Mouse (Mus musculus): Measurements from ENCODE around the gene Tmie.
A peak's percentile ranks its signal among the peaks of the same experiment; 100 is the strongest.

The Tmie gene

GRCm38 (mm10) chr9:110888935-110889334, 9.0 kb upstream of the Tmie start:
- DNase-seq: no peak

- DNase-seq: no peak
Measured at GRCm38 (mm10) chr9:110887388-110888303, 7.7 kb upstream of the Tmie start.

- DNase-seq: peak; percentile 54
Measured at GRCm38 (mm10) chr9:110881953-110882352, 2.0 kb upstream of the Tmie start.

- DNase-seq: peak; percentile 65
Measured at GRCm38 (mm10) chr9:110880772-110881171, 859 bp upstream of the Tmie start.

GRCm38 (mm10) chr9:110879191-110879920, 557 bp downstream of the Tmie start, which contains the start of gene Als2cl:
TSS of gene Als2cl (plus strand) at chr9:110879870.
- DNase-seq: peak; percentile 87

GRCm38 (mm10) chr9:110877888-110878287, 2.0 kb downstream of the Tmie start:
- DNase-seq: peak; percentile 84

GRCm38 (mm10) chr9:110877353-110877752, 2.6 kb downstream of the Tmie start:
- peak; percentile 47 for DNase-seq

GRCm38 (mm10) chr9:110875288-110875695, 4.6 kb downstream of the Tmie start:
- DNase-seq: peak; percentile 73

GRCm38 (mm10) chr9:110874660-110875191, 5.2 kb downstream of the Tmie start:
- DNase-seq: no peak

- DNase-seq: peak; percentile 57
Measured at GRCm38 (mm10) chr9:110873681-110874659, 5.9 kb downstream of the Tmie start.

- DNase-seq: peak; percentile 70
Measured at GRCm38 (mm10) chr9:110871030-110871429, 8.9 kb downstream of the Tmie start.

- no peak for DNase-seq
Measured at GRCm38 (mm10) chr9:110858967-110859596, 20.8 kb downstream of the Tmie start.

- DNase-seq: no peak
Measured at GRCm38 (mm10) chr9:110858523-110858922, 21.4 kb downstream of the Tmie start.

GRCm38 (mm10) chr9:110857781-110858472, 22.0 kb downstream of the Tmie start, which contains the start of gene Prss50:
TSS of gene Prss50 (plus strand) at chr9:110857967.
- DNase-seq: no peak

- DNase-seq: peak; percentile 32
Measured at GRCm38 (mm10) chr9:110856920-110857319, 23.0 kb downstream of the Tmie start.

GRCm38 (mm10) chr9:110855903-110856302, 24.0 kb downstream of the Tmie start:
- DNase-seq: no peak

GRCm38 (mm10) chr9:110849162-110849561, 30.8 kb downstream of the Tmie start:
- DNase-seq: no peak

- DNase-seq: no peak
Measured at GRCm38 (mm10) chr9:110844206-110844605, 35.7 kb downstream of the Tmie start, which contains the start of gene Prss46. TSS of gene Prss46 (plus strand) at chr9:110844506.

- peak; percentile 36 for DNase-seq
Measured at GRCm38 (mm10) chr9:110841438-110841837, 38.5 kb downstream of the Tmie start.

- DNase-seq: no peak
Measured at GRCm38 (mm10) chr9:110840905-110841304, 39.0 kb downstream of the Tmie start.

GRCm38 (mm10) chr9:110836112-110836511, 43.8 kb downstream of the Tmie start:
- peak; percentile 24 for DNase-seq

All from kidney, adult 9 months (tissue).